Mouse (Mus musculus) lung, adult 2 months (tissue): ENCODE measurements around the gene Asb6.

Experiments used
- CTCF ChIP-seq: fragments of 200-500 bp; IDR thresholded peaks from 2 replicates; pipeline ENCODE4 v1.5.1; 2011; ENCODE audit warnings: mild to moderate bottlenecking, low read length, control low read depth; ENCODE audit not compliant: insufficient read depth
- POLR2A ChIP-seq: fragments of 200-500 bp; IDR thresholded peaks from 2 replicates; pipeline ENCODE4 v1.6.1; 2011; ENCODE audit warnings: low read depth, mild to moderate bottlenecking, control low read depth, low read length, borderline replicate concordance; ENCODE audit errors: extremely low read depth

DNA sequence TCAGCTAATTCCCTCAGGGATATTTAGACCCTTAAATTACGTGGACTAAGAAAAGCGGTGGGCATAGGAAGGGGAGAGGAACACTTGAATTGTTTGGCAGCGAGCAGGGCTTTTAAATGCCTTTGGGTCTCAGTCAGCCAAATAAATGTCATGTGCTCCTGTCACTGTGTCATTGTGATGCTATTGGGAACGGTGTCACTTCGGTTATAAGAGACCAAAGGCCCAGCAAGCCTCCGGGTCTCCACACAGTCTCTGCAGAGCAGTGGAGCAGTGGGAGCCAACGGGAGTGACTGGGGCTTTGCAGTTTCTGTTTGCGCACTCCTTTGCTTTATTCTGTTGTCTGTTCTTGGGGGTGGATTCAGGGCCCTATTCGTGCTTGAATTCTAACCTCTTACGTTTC, 44.3 kb upstream of the Asb6 start:
- TF ChIP-seq POLR2A: no peak
- no peak for TF ChIP-seq CTCF
